Mouse (Mus musculus) heart, embryonic 16.5 days (tissue): Measurements from ENCODE around the gene Bin2. TPM values are rescaled to one million over a fixed set of nuclear protein-coding genes. Genes with fewer than 3 reads are reported as not detected.
A peak's percentile ranks its signal among the peaks of the same experiment; 100 is the strongest.

ENCODE experiments used
- ATAC-seq: fragments of 200-750 bp; cut with Nextera tagmentation; replicated peaks from 2 replicates; pipeline ENCODE4 v1.8.0; 2017; ENCODE audit warnings: moderate number of reproducible peaks; ENCODE audit not compliant: insufficient read depth, low FRiP score; ENCODE audit errors: extremely low read depth
- H3K27ac ChIP-seq: fragments of 300-500 bp; sonication (generic); 2 replicates; pipeline ENCODE4 v1.5.1; 2014; ENCODE audit warnings: mild to moderate bottlenecking, low read length, control low read depth, moderate library complexity
- H3K27me3 ChIP-seq: fragments of 300-500 bp; sonication (generic); 2 replicates; pipeline ENCODE4 v1.6.1; 2014; ENCODE audit warnings: low read length, mixed read lengths; ENCODE audit not compliant: control insufficient read depth, insufficient read depth
- H3K36me3 ChIP-seq: fragments of 300-500 bp; sonication (generic); 2 replicates; pipeline ENCODE4 v1.6.1; 2014; ENCODE audit not compliant: control insufficient read depth, insufficient read depth
- H3K4me1 ChIP-seq: fragments of 300-500 bp; sonication (generic); 2 replicates; pipeline ENCODE4 v1.6.1; 2014; ENCODE audit warnings: low read length, mixed read lengths; ENCODE audit not compliant: control insufficient read depth, insufficient read depth
- H3K4me2 ChIP-seq: fragments of 300-500 bp; sonication (generic); 2 replicates; pipeline ENCODE4 v1.6.1; 2014; ENCODE audit warnings: low read depth, mild to moderate bottlenecking, control low read depth, low read length
- H3K4me3 ChIP-seq: fragments of 300-500 bp; sonication (generic); 2 replicates; pipeline ENCODE4 v1.5.1; 2014; ENCODE audit warnings: mild to moderate bottlenecking, control low read depth, low read length
- H3K9ac ChIP-seq: fragments of 300-500 bp; sonication (generic); 2 replicates; pipeline ENCODE4 v1.6.1; 2014; ENCODE audit warnings: low read length, control low read depth
- H3K9me3 ChIP-seq: fragments of 300-500 bp; sonication (generic); replicated peaks from 2 replicates; pipeline ENCODE4 v1.6.1; 2016; ENCODE audit warnings: low read length; ENCODE audit not compliant: control insufficient read depth
- WGBS: fragments of 180-500 bp; shearing (Covaris S2); extraction: QIAGEN DNeasy Blood & Tissue Kit; methylation state at CpG from one replicate; pipeline ENCODE4 v1.1.7; 2014; 5-methylcytosine and 5-hydroxymethylcytosine counted together
- polyA plus RNA-seq: library from polyadenylated mRNA; unstranded; fragments of >200 nt; fragmentation: Nextera tagmentation; extraction: Ambion mirVana; gene quantifications from 2 replicates; pipeline ENCODE4 v1.2.1, GENCODE M21; 2015

Gene Bin2
- polyA plus RNA-seq, 1 experiment from 2014 or later: 13.3 TPM

- Histone ChIP-seq H3K4me3 (no peak overlapping the region), H3K9ac (no peak overlapping the region), H3K27me3 (peaks cover 20% of the 10 kb centered on the region), H3K27ac (no peak overlapping the region), H3K9me3 (no peaks in the 10 kb centered on the region), H3K36me3 (no peaks in the 10 kb centered on the region), H3K4me1 (peaks cover 6% of the 10 kb centered on the region; the same call in 1 of the 2 replicates), H3K4me2 (peak overlapping the region; percentile 11; the same call in 1 of the 2 replicates)
- ATAC-seq: no peak
- 11% methylated on average over 17 of the region's 17 CpGs for WGBS
Observed at GRCm38 (mm10) chr15:100703913-100704312, 34.6 kb upstream of the Bin2 start.

GRCm38 (mm10) chr15:100701856-100702255, 32.5 kb upstream of the Bin2 start:
- Histone ChIP-seq H3K27me3 (peaks cover 20% of the 10 kb centered on the region), H3K9ac (no peak overlapping the region), H3K4me3 (no peak overlapping the region), H3K4me2 (no peak overlapping the region), H3K36me3 (no peaks in the 10 kb centered on the region), H3K4me1 (peaks cover 6% of the 10 kb centered on the region; the same call in 1 of the 2 replicates), H3K9me3 (no peaks in the 10 kb centered on the region), H3K27ac (no peak overlapping the region)
- ATAC-seq: no peak
- WGBS: 66% methylated on average over 6 of the region's 6 CpGs

DNA sequence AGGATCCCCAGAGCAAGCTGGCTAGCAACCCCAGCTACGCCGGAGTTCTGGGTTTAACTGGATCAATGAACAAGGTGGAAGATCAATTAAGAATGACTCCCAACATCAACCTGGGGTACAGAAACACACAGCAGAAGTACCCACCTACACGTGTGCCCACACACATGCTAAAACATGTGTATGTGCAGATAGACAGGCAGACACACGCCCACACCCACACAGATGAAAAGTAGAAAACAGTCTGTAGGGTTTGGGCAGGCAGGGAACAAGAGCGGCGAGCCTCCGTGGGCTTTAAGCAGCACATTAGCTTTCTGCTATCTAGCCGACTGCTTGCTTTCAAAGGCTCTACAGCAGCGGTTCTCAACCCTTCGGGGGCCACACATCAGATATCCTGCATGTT, 31.8 kb upstream of the Bin2 start:
- 51% methylated on average over 10 of the region's 10 CpGs for WGBS
- Histone ChIP-seq H3K27me3 (peaks cover 20% of the 10 kb centered on the region), H3K27ac (no peak overlapping the region), H3K4me1 (peaks cover 6% of the 10 kb centered on the region; the same call in 1 of the 2 replicates), H3K36me3 (no peaks in the 10 kb centered on the region), H3K4me2 (no peak overlapping the region), H3K9ac (no peak overlapping the region), H3K4me3 (no peak overlapping the region), H3K9me3 (no peaks in the 10 kb centered on the region)
- no peak for ATAC-seq

- peaks cover 20% of the 10 kb centered on the region for H3K27me3 ChIP-seq
- H3K4me1 ChIP-seq: peaks cover 6% of the 10 kb centered on the region; the same call in 1 of the 2 replicates
- H3K4me3 ChIP-seq: no peak overlapping the region
- H3K4me2 ChIP-seq: no peak overlapping the region
- WGBS: 65% methylated on average over 5 of the region's 5 CpGs
- H3K27ac ChIP-seq: no peak overlapping the region
- ATAC-seq: no peak
- H3K36me3 ChIP-seq: no peaks in the 10 kb centered on the region
- no peak overlapping the region for H3K9ac ChIP-seq
- H3K9me3 ChIP-seq: no peaks in the 10 kb centered on the region
Observed at GRCm38 (mm10) chr15:100700424-100700823, 31.1 kb upstream of the Bin2 start.

DNA sequence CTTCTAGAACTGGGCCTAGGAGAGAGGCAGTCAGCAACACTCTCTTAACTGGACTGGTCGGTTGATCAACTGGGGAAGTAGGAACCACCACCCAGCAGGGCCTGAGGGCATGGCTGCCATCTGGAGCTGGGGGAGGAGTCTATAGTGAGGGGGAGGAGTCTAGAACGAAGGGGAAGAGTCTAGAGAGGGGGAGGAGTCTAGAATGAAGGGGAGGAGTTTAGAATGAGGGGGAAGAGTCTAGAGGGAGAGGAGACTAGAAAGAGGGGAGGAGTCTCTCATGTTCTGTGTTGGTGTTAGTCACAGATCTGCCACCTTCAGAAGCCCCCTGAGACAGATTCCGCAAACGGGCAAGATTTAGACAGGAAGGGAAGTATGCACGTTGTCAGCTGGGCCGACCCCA, 30.0 kb upstream of the Bin2 start:
- H3K9ac ChIP-seq: no peak overlapping the region
- 71% methylated on average over 6 of the region's 6 CpGs for WGBS
- no peaks in the 10 kb centered on the region for H3K9me3 ChIP-seq
- H3K4me3 ChIP-seq: no peak overlapping the region
- no peak overlapping the region for H3K4me2 ChIP-seq
- no peaks in the 10 kb centered on the region for H3K36me3 ChIP-seq
- peaks cover 6% of the 10 kb centered on the region; the same call in 1 of the 2 replicates for H3K4me1 ChIP-seq
- H3K27me3 ChIP-seq: peaks cover 16% of the 10 kb centered on the region; the same call in 1 of the 2 replicates
- 0 out of 2 replicates have a peak, but pooled peaks have one; percentile 23 for ATAC-seq
- no peak overlapping the region for H3K27ac ChIP-seq

DNA sequence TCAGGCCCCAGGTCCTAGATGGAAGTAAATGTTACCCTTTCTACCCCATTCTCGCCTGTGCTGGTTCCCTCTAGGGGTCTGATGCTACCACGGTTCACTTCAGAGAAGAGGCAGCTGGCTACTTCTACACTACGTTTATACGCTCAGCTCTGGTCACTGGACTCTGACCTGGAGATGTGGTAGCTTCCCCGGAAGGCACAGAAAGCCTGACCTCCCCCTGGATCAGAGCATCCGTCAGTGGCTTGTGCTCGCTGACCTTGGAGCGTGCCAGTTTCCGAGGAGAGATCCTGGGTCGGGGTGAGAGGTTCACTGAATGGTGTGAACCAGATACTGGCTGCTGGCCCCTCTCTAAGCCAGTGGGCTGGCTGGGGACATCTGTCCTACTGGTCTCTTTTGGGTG, 28.7 kb upstream of the Bin2 start:
- WGBS: 69% methylated on average over 10 of the region's 10 CpGs
- no peaks in the 10 kb centered on the region for H3K4me1 ChIP-seq
- ATAC-seq: no peak
- no peak overlapping the region for H3K9ac ChIP-seq
- H3K27me3 ChIP-seq: peaks cover 4% of the 10 kb centered on the region; the same call in 1 of the 2 replicates
- H3K27ac ChIP-seq: no peak overlapping the region
- no peak overlapping the region for H3K4me3 ChIP-seq
- no peaks in the 10 kb centered on the region for H3K36me3 ChIP-seq
- H3K9me3 ChIP-seq: no peaks in the 10 kb centered on the region
- no peak overlapping the region for H3K4me2 ChIP-seq

GRCm38 (mm10) chr15:100694406-100694805, 25.1 kb upstream of the Bin2 start:
- no peak for ATAC-seq
- Histone ChIP-seq H3K36me3 (no peaks in the 10 kb centered on the region), H3K4me3 (no peak overlapping the region), H3K9me3 (peaks cover 10% of the 10 kb centered on the region), H3K4me2 (no peak overlapping the region), H3K27ac (no peak overlapping the region), H3K9ac (no peak overlapping the region), H3K27me3 (no peaks in the 10 kb centered on the region), H3K4me1 (0 out of 2 replicates have a peak, but pooled peaks cover 4% of the 10 kb centered on the region)
- 90% methylated on average over 9 of the region's 9 CpGs for WGBS

GRCm38 (mm10) chr15:100691990-100692389, 22.6 kb upstream of the Bin2 start:
- no peak overlapping the region for H3K27ac ChIP-seq
- 33% methylated on average over 3 of the region's 3 CpGs for WGBS
- ATAC-seq: no peak
- peaks cover 10% of the 10 kb centered on the region for H3K9me3 ChIP-seq
- H3K4me2 ChIP-seq: no peak overlapping the region
- no peak overlapping the region for H3K4me3 ChIP-seq
- H3K9ac ChIP-seq: no peak overlapping the region
- H3K27me3 ChIP-seq: no peaks in the 10 kb centered on the region
- no peaks in the 10 kb centered on the region for H3K36me3 ChIP-seq
- H3K4me1 ChIP-seq: peaks cover 5% of the 10 kb centered on the region; the same call in 1 of the 2 replicates

DNA sequence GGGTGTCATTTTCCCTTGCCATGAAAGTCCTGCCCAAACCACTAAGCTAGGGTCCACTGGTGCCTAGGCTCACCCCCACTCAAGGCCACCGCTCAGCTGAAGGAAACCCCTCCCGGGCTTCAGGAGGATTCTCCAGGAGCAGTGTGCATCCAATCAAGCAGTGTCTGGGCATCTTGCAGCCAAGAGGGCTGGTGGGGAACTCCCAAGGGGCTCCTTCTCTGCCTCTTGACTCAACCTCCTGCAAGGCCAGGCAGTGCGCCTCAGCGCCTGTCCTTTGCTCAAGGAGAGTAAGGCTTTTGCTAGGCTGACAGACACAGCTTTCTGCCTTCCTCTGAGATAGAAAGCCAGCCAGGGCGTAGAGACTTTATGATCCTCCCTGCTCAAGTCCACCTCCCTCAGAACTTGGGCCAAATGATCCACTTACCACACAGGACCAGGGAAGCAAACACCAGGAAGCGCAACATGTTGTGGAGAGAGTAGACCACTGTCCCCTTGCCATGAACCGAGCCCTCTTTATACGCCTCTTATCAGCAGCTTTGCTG, 18.1 kb upstream of the Bin2 start, which contains the start of gene Cela1:
Cela1 (minus strand) TSS at position 492 of the 542 bp plus-strand sequence.
- ATAC-seq: no peak
- Histone ChIP-seq H3K9ac (no peak within 1 kb of the TSS), H3K9me3 (peaks cover 10% of the 10 kb centered on the region), H3K27me3 (no peaks in the 10 kb centered on the region), H3K36me3 (no peaks in the 10 kb centered on the region), H3K27ac (no peak within 1 kb of the TSS), H3K4me1 (peaks cover 6% of the 10 kb centered on the region; the same call in 1 of the 2 replicates), H3K4me3 (no peak within 1 kb of the TSS), H3K4me2 (no peak within 1 kb of the TSS; the same call in 1 of the 2 replicates)
- WGBS: 59% methylated on average over 8 of the region's 8 CpGs
